Mouse (Mus musculus) B cell, adult 62 days (primary cell): ENCODE results near the gene Xpo1. TPM values are rescaled to one million over a fixed set of nuclear protein-coding genes. Genes with fewer than 3 reads are reported as not detected.

Experiments
- total RNA-seq: library from RNA; stranded (reverse); gene quantifications from 4 replicates; pipeline ENCODE4 v1.2.4, GENCODE M21; 2023

Gene Xpo1
- 116 to 130 TPM (median 124 TPM) in 4 replicates for total RNA-seq

GRCm38 (mm10) chr11:23255427-23256193, at the start of gene Xpo1:
Gene Xpo1 (plus strand): TSS chr11:23256041.

GRCm38 (mm10) chr11:23306764-23307565, 51.1 kb downstream of the Xpo1 start, which contains the start of gene Usp34:
Gene Usp34 (plus strand): TSS chr11:23306895.

Other genes starting within 250 kb of the Xpo1 start
- gene Fam161a, start 248.5 kb upstream of the Xpo1 start, total RNA-seq: 3.4 to 6.0 TPM (median 4.6 TPM) in 4 replicates
- 94.5 to 106 TPM (median 98.1 TPM) in 4 replicates for gene Usp34, start 50.9 kb downstream of the Xpo1 start, total RNA-seq
- 56.1 to 67.1 TPM (median 59.1 TPM) in 4 replicates for gene Ahsa2, start 242.0 kb downstream of the Xpo1 start, total RNA-seq